In genomic region chr17:34411117-34411516, GRCm38 (mm10) we compare ENCODE assay signal across 10 mouse cellular contexts. TPM values are rescaled to one million over a fixed set of nuclear protein-coding genes. Genes with fewer than 3 reads are reported as not detected.
A peak's percentile ranks its signal among the peaks of the same experiment; 100 is the strongest.
DNase-seq lines count a peak whose midpoint lies in the region; ATAC-seq and TF ChIP-seq lines count a peak whose summit lies in the region.
"Had no signal": no experiment of that assay in that cellular context is flagged by ENCODE, and none has a peak within 500 bp of the region (broad histone marks: within the 10 kb centered on the region; RNA-seq: fewer than 3 reads in every experiment).

No protein-coding gene starts in this region.

- ATAC-seq in liver, embryonic 13.5 days (ENCODE audit: low read depth): no peak
- ATAC-seq in neural tube, embryonic 15.5 days (ENCODE audit: low FRiP score): peak; percentile 72

- peak; percentile 20 to 23 for DNase-seq in urinary bladder, adult 18-20 months (ENCODE audit: low spot score in 2 of 2)
- DNase-seq in urinary bladder, postnatal 10 days (ENCODE audit: low spot score): no peak
- DNase-seq in cerebellum, adult 9-10 months: peak; percentile 74
- peak; percentile 57 for DNase-seq in gastrocnemius, adult 18-20 months (ENCODE audit: low spot score)
- DNase-seq in kidney, postnatal 14 days: peak; percentile 61
- peak; percentile 18 for DNase-seq in liver, embryonic 13.5 days
- DNase-seq in thymus, adult 2 months: peak; percentile 77

- TF ChIP-seq POLR2A in thymus, adult 2 months (IDR thresholded peaks at IDR 0.05; ENCODE audit: control insufficient read depth, extremely low read depth, insufficient read depth, low read length, poor library complexity): no peak

- no peak overlapping the region for H3K4me2 ChIP-seq in liver, embryonic 13.5 days
- H3K4me2 ChIP-seq in neural tube, embryonic 15.5 days: no peak overlapping the region
- H3K4me2 ChIP-seq: embryonic facial prominence, embryonic 12.5 days; neural tube, embryonic 12.5 days had no signal

- no peaks in the 10 kb centered on the region for H3K9me3 ChIP-seq in liver, embryonic 13.5 days (replicated peaks)
- H3K9me3 ChIP-seq in neural tube, embryonic 15.5 days (replicated peaks): no peaks in the 10 kb centered on the region
- H3K9me3 ChIP-seq: embryonic facial prominence, embryonic 12.5 days; neural tube, embryonic 12.5 days had no signal

- H3K36me3 ChIP-seq in liver, embryonic 13.5 days: no peaks in the 10 kb centered on the region
- H3K36me3 ChIP-seq in neural tube, embryonic 15.5 days: no peaks in the 10 kb centered on the region
- H3K36me3 ChIP-seq in thymus, adult 2 months (ENCODE audit: control insufficient read depth, insufficient read depth, low read length): no peaks in the 10 kb centered on the region
- H3K36me3 ChIP-seq: embryonic facial prominence, embryonic 12.5 days; neural tube, embryonic 12.5 days had no signal

- no peaks in the 10 kb centered on the region for H3K4me1 ChIP-seq in liver, embryonic 13.5 days (replicated peaks)
- H3K4me1 ChIP-seq in neural tube, embryonic 15.5 days: peaks cover 2% of the 10 kb centered on the region; the same call in 1 of the 2 replicates
- no peaks in the 10 kb centered on the region for H3K4me1 ChIP-seq in thymus, adult 2 months (replicated peaks; ENCODE audit: control insufficient read depth, insufficient read depth, low read length)
- H3K4me1 ChIP-seq: embryonic facial prominence, embryonic 12.5 days; neural tube, embryonic 12.5 days had no signal

- H3K27ac ChIP-seq in liver, embryonic 13.5 days: no peak overlapping the region
- no peak overlapping the region for H3K27ac ChIP-seq in neural tube, embryonic 15.5 days (replicated peaks)
- no peak overlapping the region for H3K27ac ChIP-seq in thymus, adult 2 months (ENCODE audit: control insufficient read depth, insufficient read depth, low read length)
- H3K27ac ChIP-seq: embryonic facial prominence, embryonic 12.5 days; neural tube, embryonic 12.5 days had no signal

- peak; percentile 83; the same call in 1 of the 2 replicates for TF ChIP-seq CTCF in thymus, adult 2 months (IDR thresholded peaks at IDR 0.05; ENCODE audit: borderline replicate concordance, control insufficient read depth, extremely low read depth, insufficient read depth, low read length, poor library complexity)

- H3K27me3 ChIP-seq in liver, embryonic 13.5 days: peaks cover 7% of the 10 kb centered on the region
- no peaks in the 10 kb centered on the region for H3K27me3 ChIP-seq in neural tube, embryonic 15.5 days (replicated peaks)
- no peaks in the 10 kb centered on the region for H3K27me3 ChIP-seq in thymus, adult 2 months (ENCODE audit: control insufficient read depth, insufficient read depth, low read length)
- H3K27me3 ChIP-seq: neural tube, embryonic 12.5 days had no signal

- no peak overlapping the region for H3K9ac ChIP-seq in liver, embryonic 13.5 days
- no peak overlapping the region for H3K9ac ChIP-seq in neural tube, embryonic 15.5 days (replicated peaks)
- H3K9ac ChIP-seq: embryonic facial prominence, embryonic 12.5 days; neural tube, embryonic 12.5 days had no signal

- H3K4me3 ChIP-seq in liver, embryonic 13.5 days (replicated peaks): no peak overlapping the region
- H3K4me3 ChIP-seq in neural tube, embryonic 15.5 days (replicated peaks): no peak overlapping the region
- H3K4me3 ChIP-seq in thymus, adult 2 months (ENCODE audit: control insufficient read depth, insufficient read depth, low read length): no peak overlapping the region
- H3K4me3 ChIP-seq: embryonic facial prominence, embryonic 12.5 days; neural tube, embryonic 12.5 days had no signal

- WGBS in liver, embryonic 13.5 days (ENCODE audit: insufficient replicate concordance): 22% methylated on average over 6 of the region's 6 CpGs
- WGBS in neural tube, embryonic 15.5 days: 21% methylated on average over 6 of the region's 6 CpGs
- 21% methylated on average over 6 of the region's 6 CpGs for WGBS in thymus, adult 2 months

RNA-seq across cellular contexts. Expression of gene BC051142, which starts 12.5 kb away (rescaled TPM):
- total RNA-seq in gastrocnemius, adult 18-20 months (2021): not detected
- polyA plus RNA-seq in liver, embryonic 13.5 days (2015; fragmentation: Nextera tagmentation; extraction: Ambion mirVana): 0.21 TPM in 1 of 2 replicates, not detected in the other
- 5.1 and 5.5 TPM in 2 replicates for polyA plus RNA-seq in neural tube, embryonic 15.5 days (2015; fragmentation: Nextera tagmentation; extraction: Ambion mirVana)
- polyA plus RNA-seq in thymus, adult 2 months (2012; rRNA removed): 1.2 and 1.4 TPM in 2 replicates

RNA-seq across cellular contexts. Expression of gene Btnl1, which starts 34.2 kb away (rescaled TPM):
- total RNA-seq in gastrocnemius, adult 18-20 months (2021): not detected
- not detected in 2 replicates for polyA plus RNA-seq in liver, embryonic 13.5 days (2015; fragmentation: Nextera tagmentation; extraction: Ambion mirVana)
- not detected in 2 replicates for polyA plus RNA-seq in neural tube, embryonic 15.5 days (2015; fragmentation: Nextera tagmentation; extraction: Ambion mirVana)
- polyA plus RNA-seq in thymus, adult 2 months (2012; rRNA removed): 0.54 and 0.83 TPM in 2 replicates
- polyA plus RNA-seq: embryonic facial prominence, embryonic 12.5 days; neural tube, embryonic 12.5 days had no signal

RNA-seq across cellular contexts. Expression of gene Btnl2, which starts 56.5 kb away (rescaled TPM):
- total RNA-seq in gastrocnemius, adult 18-20 months (2021): under 1 TPM; 0.14 to 0.33 TPM
- polyA plus RNA-seq in liver, embryonic 13.5 days (2015; fragmentation: Nextera tagmentation; extraction: Ambion mirVana): 0.05 TPM in 1 of 2 replicates, not detected in the other
- not detected in 2 replicates for polyA plus RNA-seq in neural tube, embryonic 15.5 days (2015; fragmentation: Nextera tagmentation; extraction: Ambion mirVana)
- polyA plus RNA-seq in thymus, adult 2 months (2012; rRNA removed): 1.3 and 1.4 TPM in 2 replicates
- polyA plus RNA-seq: embryonic facial prominence, embryonic 12.5 days; neural tube, embryonic 12.5 days had no signal
